Mouse (Mus musculus): Measurements from ENCODE around the gene Pik3r3.

DNA sequence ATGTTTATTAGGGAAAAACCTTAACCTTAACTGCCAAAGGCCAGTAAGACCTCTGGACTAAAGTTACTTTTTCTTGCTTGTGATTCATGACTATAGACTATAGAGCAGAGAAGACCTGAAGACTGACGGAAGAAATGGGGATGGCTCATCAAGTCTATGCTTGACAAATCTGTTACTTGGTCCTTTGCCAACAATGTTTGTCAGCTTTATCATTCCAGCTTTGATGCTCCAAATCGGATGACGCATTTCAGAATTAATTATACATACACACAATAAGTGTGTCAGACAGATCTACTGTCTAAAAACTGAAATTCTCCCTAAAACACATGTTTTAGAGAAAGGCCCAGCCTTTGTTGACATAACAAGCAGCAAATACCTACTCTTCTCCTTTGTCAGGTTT is 107.8 kb downstream of the Pik3r3 start:
- TF ChIP-seq EP300 (IDR thresholded peaks at IDR 0.05; ENCODE audit: low read depth) (no peak), CTCF (IDR thresholded peaks at IDR 0.05; ENCODE audit: low read depth) (no peak)
